Mouse (Mus musculus) left cerebral cortex, adult 2 months (tissue): ENCODE data around the gene Slx4ip. TPM values are rescaled to one million over a fixed set of nuclear protein-coding genes. Genes with fewer than 3 reads are reported as not detected.

Experiments
- DNase-seq, 2 experiments: peaks; one replicate each; pipeline ENCODE4 v3.0.0; 2021 to 2022; ENCODE audit warnings: low spot score in 2 of 2, mixed read lengths in 1 of 2; ENCODE audit errors: extremely low spot score in 1 of 2
- H3K27ac ChIP-seq: fragments of 200-600 bp; 2 replicates; pipeline ENCODE4 v1.8.1; 2022
- H3K4me3 ChIP-seq: fragments of 200-600 bp; 2 replicates; pipeline ENCODE4 v1.8.1; 2022
- CTCF ChIP-seq: fragments of 200-600 bp; IDR thresholded peaks from 2 replicates; pipeline ENCODE4 v1.8.1; 2022; ENCODE audit warnings: antibody characterized with exemption, mild to moderate bottlenecking, moderate library complexity
- intact Hi-C: fragments of 180-260 bp; cut with DNase I; formaldehyde crosslinking; loops from one replicate; pipeline ENCODE4 v1.15.1; 2025
- total RNA-seq, 2 experiments: library from RNA; stranded (reverse); gene quantifications; 2 replicates each; pipeline ENCODE4 v1.2.3; 2021

The Slx4ip gene
- total RNA-seq, 2 experiments from 2014 or later = 8.2 to 8.3 TPM

- no peak for DNase-seq
- no peak for TF ChIP-seq CTCF
- no peak overlapping the region for H3K27ac ChIP-seq
- no peak overlapping the region for H3K4me3 ChIP-seq
- intact Hi-C loops = no loop called here
Measured at GRCm38 (mm10) chr2:137078771-137079170, 187.8 kb downstream of the Slx4ip start.

- H3K4me3 ChIP-seq = no peak overlapping the region
- TF ChIP-seq CTCF = no peak
- H3K27ac ChIP-seq = no peak overlapping the region
- no peak for DNase-seq
- intact Hi-C loops = loop anchor here (10.0 kb wide), 1 partner anchor 165 kb away; no protein-coding TSS in a partner anchor
Measured at GRCm38 (mm10) chr2:137079721-137080320, 188.8 kb downstream of the Slx4ip start.

GRCm38 (mm10) chr2:137080468-137080867 lies 189.4 kb downstream of the Slx4ip start:
- Histone ChIP-seq H3K4me3 (no peak overlapping the region), H3K27ac (no peak overlapping the region)
- no peak for TF ChIP-seq CTCF
- DNase-seq = no peak
- intact Hi-C loops = loop anchor here (10.0 kb wide), 1 partner anchor 166 kb away; no protein-coding TSS in a partner anchor

GRCm38 (mm10) chr2:137081001-137081400 lies 190.0 kb downstream of the Slx4ip start:
- no peak for DNase-seq
- Histone ChIP-seq H3K4me3 (no peak overlapping the region), H3K27ac (no peak overlapping the region)
- TF ChIP-seq CTCF = no peak
- intact Hi-C loops = loop anchor here (10.0 kb wide), 1 partner anchor 166 kb away; no protein-coding TSS in a partner anchor

GRCm38 (mm10) chr2:137082896-137083620 lies 192.0 kb downstream of the Slx4ip start:
- TF ChIP-seq CTCF = no peak
- H3K4me3 ChIP-seq = peak overlapping the region; percentile 26
- intact Hi-C loops = loop anchor here (10.0 kb wide), 1 partner anchor 168 kb away; no protein-coding TSS in a partner anchor
- no peak overlapping the region for H3K27ac ChIP-seq
- DNase-seq = peak; percentile 28 to 33

GRCm38 (mm10) chr2:137085257-137085656 lies 194.2 kb downstream of the Slx4ip start:
- DNase-seq = no peak
- Histone ChIP-seq H3K4me3 (no peak overlapping the region), H3K27ac (no peak overlapping the region)
- intact Hi-C loops = loop anchor here (10.0 kb wide), 1 partner anchor 170 kb away; no protein-coding TSS in a partner anchor
- TF ChIP-seq CTCF = no peak

- no peak overlapping the region for H3K4me3 ChIP-seq
- no peak for TF ChIP-seq CTCF
- no peak for DNase-seq
- no peak overlapping the region for H3K27ac ChIP-seq
- intact Hi-C loops = loop anchor here (10.0 kb wide), 1 partner anchor 172 kb away; no protein-coding TSS in a partner anchor
Measured at GRCm38 (mm10) chr2:137086621-137087395, 195.8 kb downstream of the Slx4ip start.

GRCm38 (mm10) chr2:137087705-137088104 lies 196.7 kb downstream of the Slx4ip start:
- H3K4me3 ChIP-seq = no peak overlapping the region
- intact Hi-C loops = loop anchor here (10.0 kb wide), 1 partner anchor 173 kb away; no protein-coding TSS in a partner anchor
- H3K27ac ChIP-seq = no peak overlapping the region
- no peak for TF ChIP-seq CTCF
- no peak for DNase-seq

- H3K27ac ChIP-seq = no peak overlapping the region
- no peak for DNase-seq
- intact Hi-C loops = no loop called here
- no peak for TF ChIP-seq CTCF
- H3K4me3 ChIP-seq = no peak overlapping the region
Measured at GRCm38 (mm10) chr2:137091766-137092522, 200.9 kb downstream of the Slx4ip start.

GRCm38 (mm10) chr2:137092523-137093297 lies 201.7 kb downstream of the Slx4ip start:
- TF ChIP-seq CTCF = no peak
- no peak overlapping the region for H3K27ac ChIP-seq
- intact Hi-C loops = no loop called here
- no peak for DNase-seq
- no peak overlapping the region for H3K4me3 ChIP-seq

- Histone ChIP-seq H3K27ac (no peak overlapping the region), H3K4me3 (no peak overlapping the region)
- no peak for DNase-seq
- no peak for TF ChIP-seq CTCF
- intact Hi-C loops = no loop called here
Measured at GRCm38 (mm10) chr2:137093298-137093630, 202.2 kb downstream of the Slx4ip start.
